In genomic region chr4:53127266-53127665, GRCm38 (mm10) we compare ENCODE assay signal across 21 mouse cellular contexts. TPM values are rescaled to one million over a fixed set of nuclear protein-coding genes. Genes with fewer than 3 reads are reported as not detected.
DNase-seq lines count a peak whose midpoint lies in the region; ATAC-seq and TF ChIP-seq lines count a peak whose summit lies in the region.
"Had no signal": no experiment of that assay in that cellular context is flagged by ENCODE, and none has a peak within 500 bp of the region (broad histone marks: within the 10 kb centered on the region; RNA-seq: fewer than 3 reads in every experiment).

No protein-coding gene starts in this region.

- WGBS in hindbrain, embryonic 16.5 days: 69% methylated on average over 5 of the region's 5 CpGs
- 77% methylated on average over 5 of the region's 5 CpGs for WGBS in hindbrain, embryonic 13.5 days
- WGBS in liver, postnatal 0 days (ENCODE audit: insufficient replicate concordance): 91% methylated on average over 5 of the region's 5 CpGs

- H3K27ac ChIP-seq in gastrocnemius, adult 2 months: peak overlapping the region; percentile 46
- no peak overlapping the region for H3K27ac ChIP-seq in hindbrain, embryonic 16.5 days (ENCODE audit: low read depth, low read length)
- H3K27ac ChIP-seq in hindbrain, embryonic 13.5 days: no peak overlapping the region
- peak overlapping the region; percentile 39; the same call in 1 of the 2 replicates for H3K27ac ChIP-seq in liver, postnatal 0 days (ENCODE audit: low read depth)
- H3K27ac ChIP-seq: embryonic facial prominence, embryonic 13.5 days; forebrain, embryonic 12.5 days; heart, embryonic 13.5 days had no signal

- H3K36me3 ChIP-seq in hindbrain, embryonic 16.5 days (ENCODE audit: control insufficient read depth, insufficient read depth, low read length): peaks cover 4% of the 10 kb centered on the region
- peaks cover 46% of the 10 kb centered on the region for H3K36me3 ChIP-seq in hindbrain, embryonic 13.5 days
- peaks cover 63% of the 10 kb centered on the region for H3K36me3 ChIP-seq in liver, postnatal 0 days (replicated peaks; ENCODE audit: insufficient read depth, low read length)

- H3K4me1 ChIP-seq in hindbrain, embryonic 16.5 days (ENCODE audit: control insufficient read depth, insufficient read depth, low read depth, low read length): no peaks in the 10 kb centered on the region; the same call in 1 of the 2 replicates
- H3K4me1 ChIP-seq in hindbrain, embryonic 13.5 days (replicated peaks): peaks cover 2% of the 10 kb centered on the region; the same call in 1 of the 2 replicates
- peaks cover 41% of the 10 kb centered on the region for H3K4me1 ChIP-seq in liver, postnatal 0 days (ENCODE audit: insufficient read depth)
- H3K4me1 ChIP-seq: forebrain, embryonic 12.5 days; heart, embryonic 13.5 days had no signal

- no peaks in the 10 kb centered on the region for H3K27me3 ChIP-seq in hindbrain, embryonic 16.5 days (replicated peaks; ENCODE audit: control insufficient read depth, insufficient read depth, low read length)
- H3K27me3 ChIP-seq in hindbrain, embryonic 13.5 days: no peaks in the 10 kb centered on the region
- H3K27me3 ChIP-seq in liver, postnatal 0 days (ENCODE audit: insufficient read depth, low read length): no peaks in the 10 kb centered on the region
- H3K27me3 ChIP-seq: embryonic facial prominence, embryonic 13.5 days; forebrain, embryonic 12.5 days; heart, embryonic 13.5 days had no signal

- no peak overlapping the region for H3K9ac ChIP-seq in hindbrain, embryonic 16.5 days (ENCODE audit: low read depth, low read length)
- no peak overlapping the region for H3K9ac ChIP-seq in hindbrain, embryonic 13.5 days
- no peak overlapping the region for H3K9ac ChIP-seq in liver, postnatal 0 days (replicated peaks)
- H3K9ac ChIP-seq: embryonic facial prominence, embryonic 13.5 days; forebrain, embryonic 12.5 days; heart, embryonic 13.5 days had no signal

- H3K9me3 ChIP-seq in hindbrain, embryonic 16.5 days (ENCODE audit: control insufficient read depth, low read length): no peaks in the 10 kb centered on the region
- H3K9me3 ChIP-seq in hindbrain, embryonic 13.5 days: peaks cover 4% of the 10 kb centered on the region; the same call in 1 of the 2 replicates
- H3K9me3 ChIP-seq in liver, postnatal 0 days (ENCODE audit: low read length): no peaks in the 10 kb centered on the region
- H3K9me3 ChIP-seq: embryonic facial prominence, embryonic 13.5 days had no signal

- no peak overlapping the region for H3K4me3 ChIP-seq in gastrocnemius, adult 2 months
- H3K4me3 ChIP-seq in hindbrain, embryonic 16.5 days (ENCODE audit: low read length): no peak overlapping the region
- no peak overlapping the region for H3K4me3 ChIP-seq in hindbrain, embryonic 13.5 days
- no peak overlapping the region for H3K4me3 ChIP-seq in liver, postnatal 0 days (ENCODE audit: low read depth, low read length)
- H3K4me3 ChIP-seq: embryonic facial prominence, embryonic 13.5 days; forebrain, embryonic 12.5 days; heart, embryonic 13.5 days had no signal

- no peak for TF ChIP-seq CTCF in gastrocnemius, adult 2 months (IDR thresholded peaks at IDR 0.05)
- TF ChIP-seq CTCF in liver, postnatal 0 days (IDR thresholded peaks at IDR 0.05; ENCODE audit: low read depth): no peak

- intact Hi-C loops in gastrocnemius, adult 2 months (cut with DNase I): no loop called here

- no peak overlapping the region for H3K4me2 ChIP-seq in hindbrain, embryonic 16.5 days (ENCODE audit: low read length)
- H3K4me2 ChIP-seq in hindbrain, embryonic 13.5 days: no peak overlapping the region
- no peak overlapping the region for H3K4me2 ChIP-seq in liver, postnatal 0 days (ENCODE audit: low read depth, low read length)
- H3K4me2 ChIP-seq: embryonic facial prominence, embryonic 13.5 days; forebrain, embryonic 12.5 days; heart, embryonic 13.5 days had no signal

- no peak for TF ChIP-seq EP300 in liver, postnatal 0 days (IDR thresholded peaks at IDR 0.05; ENCODE audit: low read depth)

- no peak for DNase-seq in gastrocnemius, adult 2 months
- no peak for DNase-seq in gastrocnemius, postnatal 25 days
- no peak for DNase-seq in liver, postnatal 0 days
- no peak for DNase-seq in liver
- no peak for DNase-seq in lung, postnatal 4 days
- DNase-seq: adrenal gland, adult 8-10 months; B cell, adult 2 months; cerebellum, adult 11-12 months; cerebellum, adult 9-10 months; cerebellum, postnatal 36 days; gastrocnemius, postnatal 14 days; heart, postnatal 4 days; kidney, adult 11 months had no signal

- 0 out of 2 replicates have a peak, but pooled peaks have one; percentile 48 for ATAC-seq in hindbrain, embryonic 16.5 days
- ATAC-seq in hindbrain, embryonic 13.5 days (ENCODE audit: low FRiP score): no peak
- no peak for ATAC-seq in liver, postnatal 0 days
- ATAC-seq: CD4-positive, CD25-positive, alpha-beta regulatory T cell, adult 4 months; forebrain, embryonic 16.5 days; inflammation-experienced regulatory T-cells, adult 6 months had no signal

RNA-seq across cellular contexts. Expression of gene Abca1, which starts 32.4 kb away (rescaled TPM):
- 1 to 10 TPM; 5.9 to 8.6 TPM for total RNA-seq in gastrocnemius, adult 2 months (2021)
- 1 to 10 TPM; 4.8 to 9.4 TPM for total RNA-seq in gastrocnemius, postnatal 25 days (2021)
- 9.4 and 10.0 TPM in 2 replicates for polyA plus RNA-seq in hindbrain, embryonic 16.5 days (2015; fragmentation: Nextera tagmentation; extraction: Ambion mirVana)
- 10.0 and 10.3 TPM in 2 replicates for polyA plus RNA-seq in hindbrain, embryonic 13.5 days (2015; fragmentation: Nextera tagmentation; extraction: Ambion mirVana)
- polyA plus RNA-seq in liver, postnatal 0 days (2015; fragmentation: Nextera tagmentation; extraction: Ambion mirVana): 9.9 and 11.0 TPM in 2 replicates

Comparison
In these comparisons a context has a peak if more than half of its experiments do, and no peak if none do; other contexts are left out.
1. H3K27ac ChIP-seq: peak in gastrocnemius, adult 2 months (single experiment) and liver, postnatal 0 days (single experiment); none in hindbrain, embryonic 16.5 days (single experiment) and hindbrain, embryonic 13.5 days (single experiment).